8 mouse cellular contexts compared by ENCODE assay signal in the genomic region with DNA sequence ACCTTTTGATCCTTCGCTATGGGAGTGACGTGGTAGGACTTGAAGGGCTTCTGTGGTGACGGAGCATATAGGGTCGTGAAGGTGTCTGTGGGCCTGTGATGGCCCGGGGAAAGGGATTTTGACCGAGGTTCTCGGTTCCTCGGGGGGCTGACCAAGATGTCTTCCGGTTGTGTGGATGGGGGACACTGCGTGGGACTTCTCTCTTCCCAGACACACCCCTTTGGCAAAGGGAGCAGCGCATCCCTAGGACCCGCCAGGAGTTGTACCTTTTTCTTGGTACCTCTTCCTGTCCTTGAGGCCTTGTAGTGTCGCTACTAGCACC. TPM values are rescaled to one million over a fixed set of nuclear protein-coding genes. Genes with fewer than 3 reads are reported as not detected.
DNase-seq lines count a peak whose midpoint lies in the region; ATAC-seq and TF ChIP-seq lines count a peak whose summit lies in the region.

No protein-coding gene starts in this region.

- H3K9ac ChIP-seq in heart, embryonic 12.5 days = peak overlapping the region; percentile 93
- H3K9ac ChIP-seq in ES-Bruce4 (ENCODE audit: low read depth, poor library complexity, severe bottlenecking) = peak overlapping the region; percentile 53
- peak overlapping the region; percentile 73 for H3K9ac ChIP-seq in forebrain, postnatal 0 days

- peaks cover 22% of the 10 kb centered on the region for H3K4me1 ChIP-seq in heart, embryonic 12.5 days (replicated peaks)
- no peaks in the 10 kb centered on the region for H3K4me1 ChIP-seq in ES-Bruce4 (ENCODE audit: control insufficient read depth, insufficient read depth, low read length)
- H3K4me1 ChIP-seq in forebrain, postnatal 0 days (ENCODE audit: insufficient read depth) = peaks cover 17% of the 10 kb centered on the region

- no peaks in the 10 kb centered on the region for H3K9me3 ChIP-seq in heart, embryonic 12.5 days (replicated peaks)
- no peaks in the 10 kb centered on the region for H3K9me3 ChIP-seq in ES-Bruce4 (replicated peaks; ENCODE audit: control insufficient read depth, insufficient read depth, low read length, poor library complexity, severe bottlenecking)
- H3K9me3 ChIP-seq in forebrain, postnatal 0 days (ENCODE audit: low read length) = no peaks in the 10 kb centered on the region

- H3K36me3 ChIP-seq in heart, embryonic 12.5 days = peaks cover 46% of the 10 kb centered on the region
- H3K36me3 ChIP-seq in ES-Bruce4 (ENCODE audit: control insufficient read depth, insufficient read depth, low read length, poor library complexity, severe bottlenecking) = peaks cover 6% of the 10 kb centered on the region
- peaks cover 14% of the 10 kb centered on the region for H3K36me3 ChIP-seq in forebrain, postnatal 0 days (ENCODE audit: insufficient read depth)
- peaks cover 3% of the 10 kb centered on the region; the same call in 1 of the 2 replicates for H3K36me3 ChIP-seq in macrophage (ENCODE audit: inconsistent target)

- H3K4me2 ChIP-seq in heart, embryonic 12.5 days = peak overlapping the region; percentile 94
- peak overlapping the region; percentile 80 for H3K4me2 ChIP-seq in forebrain, postnatal 0 days (ENCODE audit: low read depth)

- H3K27me3 ChIP-seq in heart, embryonic 12.5 days (replicated peaks) = no peaks in the 10 kb centered on the region
- no peaks in the 10 kb centered on the region for H3K27me3 ChIP-seq in ES-Bruce4 (ENCODE audit: control insufficient read depth, insufficient read depth, low read length, poor library complexity, severe bottlenecking)
- no peaks in the 10 kb centered on the region for H3K27me3 ChIP-seq in forebrain, postnatal 0 days (ENCODE audit: insufficient read depth, low read length)

- no peak for TF ChIP-seq POLR2A in ES-Bruce4 (IDR thresholded peaks at IDR 0.05; ENCODE audit: insufficient read depth, low read length)

- TF ChIP-seq EP300 in ES-Bruce4 (IDR thresholded peaks at IDR 0.05; ENCODE audit: insufficient read depth, low read depth, low read length) = no peak

- TF ChIP-seq CTCF in ES-Bruce4 (IDR thresholded peaks at IDR 0.05; ENCODE audit: low read depth, low read length) = no peak
- no peak for TF ChIP-seq CTCF in forebrain, postnatal 0 days (IDR thresholded peaks at IDR 0.05; ENCODE audit: low read depth)

- H3K79me2 ChIP-seq in macrophage (ENCODE audit: inconsistent target) = peaks cover 84% of the 10 kb centered on the region

- no peak overlapping the region; the same call in 1 of the 2 replicates for H3K27ac ChIP-seq in heart, embryonic 12.5 days (ENCODE audit: poor library complexity, severe bottlenecking)
- H3K27ac ChIP-seq in ES-Bruce4 (ENCODE audit: insufficient read depth, low read length) (no peak overlapping the region), macrophage (peak overlapping the region; percentile 73)
- peak overlapping the region; percentile 70 for H3K27ac ChIP-seq in forebrain, postnatal 0 days (ENCODE audit: low read depth, low read length)

- under 1% methylated on average over 13 of the region's 13 CpGs for WGBS in heart, embryonic 12.5 days
- WGBS in forebrain, postnatal 0 days = under 1% methylated on average over 13 of the region's 13 CpGs
- WGBS in macrophage (ENCODE audit: missing documents) = 0% methylated on average over 13 of the region's 13 CpGs

- H3K4me3 ChIP-seq in heart, embryonic 12.5 days = peak overlapping the region; percentile 84
- H3K4me3 ChIP-seq in ES-Bruce4 (ENCODE audit: low read depth, low read length) (peak overlapping the region; percentile 86), macrophage (ENCODE audit: inconsistent target) (peak overlapping the region; percentile 99)
- H3K4me3 ChIP-seq in forebrain, postnatal 0 days (ENCODE audit: low read depth, low read length) = peak overlapping the region; percentile 89

- no peak for ATAC-seq in heart, embryonic 12.5 days (ENCODE audit: insufficient number of reproducible peaks, low FRiP score)
- ATAC-seq in forebrain, postnatal 0 days = peak; percentile 18

- no peak for DNase-seq in heart, adult 18-20 months
- DNase-seq in forebrain, postnatal 0 days = no peak
- DNase-seq in right cerebral cortex, adult 2 months (ENCODE audit: low spot score in 2 of 2) = no peak
- DNase-seq in embryo, embryonic 9.5 days (ENCODE audit: extremely low spot score) = no peak
- DNase-seq in spleen, adult 12 weeks (ENCODE audit: low spot score) = no peak

RNA-seq across cellular contexts. Expression of a gene that starts 0.2 kb away (rescaled TPM):
- polyA plus RNA-seq in heart, embryonic 12.5 days (2016; fragmentation: Nextera tagmentation; extraction: Ambion mirVana) = 1.3 and 2.7 TPM in 2 replicates
- 1 to 10 TPM; 1.9 to 3.4 TPM for total RNA-seq in heart, adult 18-20 months (2021)
- polyA plus RNA-seq in ES-Bruce4 (2011; ENCODE audit: insufficient read depth, insufficient read length, low read depth, missing spikeins) = 4.5 and 11.9 TPM in 2 replicates
- 4.7 and 10.6 TPM in 2 replicates for total RNA-seq in forebrain, postnatal 0 days (2014; rRNA removed)
- 1.4 and 2.1 TPM in 2 replicates for polyA plus RNA-seq in forebrain, postnatal 0 days (2015; fragmentation: Nextera tagmentation; extraction: Ambion mirVana)
- total RNA-seq in macrophage (2018; cell fraction: chromatin; rRNA removed) = 10 to 100 TPM in 21 of 26 experiments, 1 to 10 TPM in 5; 6.6 to 33.7 (median 20.1) TPM
- total RNA-seq in macrophage (2018; cell fraction: cytosol; rRNA removed) = 1 to 10 TPM in 22 of 26 experiments, under 1 TPM in 4; 0.57 to 2.1 (median 1.3) TPM
- 10 to 100 TPM in 10 of 26 experiments, 1 to 10 TPM in 16; 2.2 to 18.3 (median 7.1) TPM for total RNA-seq in macrophage (2018; cell fraction: nucleus; rRNA removed)
- polyA plus RNA-seq in macrophage (2018) = 1.4 to 3.8 TPM (median 1.4 TPM) in 3 replicates

RNA-seq across cellular contexts. Expression of a gene that starts 0.2 kb away (rescaled TPM):
- 27.8 and 30.0 TPM in 2 replicates for polyA plus RNA-seq in heart, embryonic 12.5 days (2016; fragmentation: Nextera tagmentation; extraction: Ambion mirVana)
- total RNA-seq in heart, adult 18-20 months (2021) = 10 to 100 TPM; 19.0 to 19.5 TPM
- polyA plus RNA-seq in ES-Bruce4 (2011; ENCODE audit: insufficient read depth, insufficient read length, low read depth, missing spikeins) (26.4 and 36.9 TPM in 2 replicates), macrophage (2018) (12.7 to 20.9 TPM (median 20.4 TPM) in 3 replicates)
- 31.5 and 37.0 TPM in 2 replicates for total RNA-seq in forebrain, postnatal 0 days (2014; rRNA removed)
- polyA plus RNA-seq in forebrain, postnatal 0 days (2015; fragmentation: Nextera tagmentation; extraction: Ambion mirVana) = 27.9 and 30.2 TPM in 2 replicates
- 100 to 1,000 TPM in 15 of 26 experiments, 10 to 100 TPM in 11; 66.7 to 129 (median 103) TPM for total RNA-seq in macrophage (2018; cell fraction: chromatin; rRNA removed)
- total RNA-seq in macrophage (2018; cell fraction: cytosol; rRNA removed) = 10 to 100 TPM in 25 of 26 experiments, 1 to 10 TPM in 1; 7.7 to 22.3 (median 17.3) TPM
- total RNA-seq in macrophage (2018; cell fraction: nucleus; rRNA removed) = 10 to 100 TPM; 37.8 to 68.8 (median 53.4) TPM

RNA-seq across cellular contexts. Expression of a gene that starts 0.3 kb away (rescaled TPM):
- polyA plus RNA-seq in heart, embryonic 12.5 days (2016; fragmentation: Nextera tagmentation; extraction: Ambion mirVana) = 24.7 and 27.8 TPM in 2 replicates
- total RNA-seq in heart, adult 18-20 months (2021) = 10 to 100 TPM; 13.5 to 16.5 TPM
- polyA plus RNA-seq in ES-Bruce4 (2011; ENCODE audit: insufficient read depth, insufficient read length, low read depth, missing spikeins) = 24.9 and 25.7 TPM in 2 replicates
- 21.9 and 23.7 TPM in 2 replicates for total RNA-seq in forebrain, postnatal 0 days (2014; rRNA removed)
- 32.0 and 35.4 TPM in 2 replicates for polyA plus RNA-seq in forebrain, postnatal 0 days (2015; fragmentation: Nextera tagmentation; extraction: Ambion mirVana)
- total RNA-seq in macrophage (2018; cell fraction: chromatin; rRNA removed) = 1 to 10 TPM in 24 of 26 experiments, under 1 TPM in 2; 0.71 to 5.9 (median 1.9) TPM
- total RNA-seq in macrophage (2018; cell fraction: cytosol; rRNA removed) = 1 to 10 TPM; 3.0 to 7.7 (median 5.6) TPM
- total RNA-seq in macrophage (2018; cell fraction: nucleus; rRNA removed) = 1 to 10 TPM in 25 of 26 experiments, under 1 TPM in 1; 0.96 to 9.3 (median 3.0) TPM
- polyA plus RNA-seq in macrophage (2018) = 4.6 to 14.0 TPM (median 5.4 TPM) in 3 replicates

RNA-seq across cellular contexts. Expression of a gene that starts 18.9 kb away (rescaled TPM):
- 3.5 and 4.8 TPM in 2 replicates for polyA plus RNA-seq in heart, embryonic 12.5 days (2016; fragmentation: Nextera tagmentation; extraction: Ambion mirVana)
- total RNA-seq in heart, adult 18-20 months (2021) = 1 to 10 TPM; 1.4 to 3.7 TPM
- polyA plus RNA-seq in ES-Bruce4 (2011; ENCODE audit: insufficient read depth, insufficient read length, low read depth, missing spikeins) = 15.8 and 16.8 TPM in 2 replicates
- 11.2 and 18.9 TPM in 2 replicates for total RNA-seq in forebrain, postnatal 0 days (2014; rRNA removed)
- 2.8 and 4.7 TPM in 2 replicates for polyA plus RNA-seq in forebrain, postnatal 0 days (2015; fragmentation: Nextera tagmentation; extraction: Ambion mirVana)
- 10 to 100 TPM in 17 of 26 experiments, 1 to 10 TPM in 9; 6.8 to 24.0 (median 14.7) TPM for total RNA-seq in macrophage (2018; cell fraction: chromatin; rRNA removed)
- 1 to 10 TPM in 25 of 26 experiments, under 1 TPM in 1; 0.96 to 4.4 (median 2.4) TPM for total RNA-seq in macrophage (2018; cell fraction: cytosol; rRNA removed)
- 10 to 100 TPM in 9 of 26 experiments, 1 to 10 TPM in 17; 3.0 to 17.2 (median 8.8) TPM for total RNA-seq in macrophage (2018; cell fraction: nucleus; rRNA removed)
- polyA plus RNA-seq in macrophage (2018) = 2.3 to 3.1 TPM (median 2.7 TPM) in 3 replicates

Comparison
In these comparisons a context has a peak if more than half of its experiments do, and no peak if none do; other contexts are left out.
1. H3K27ac ChIP-seq: peak in forebrain, postnatal 0 days (single experiment) and macrophage (single experiment); none in heart, embryonic 12.5 days (single experiment) and ES-Bruce4 (single experiment).
2. Peak in every context shown above with its lines, with median percentiles within 50 percentile points of each other: H3K4me3 ChIP-seq and H3K9ac ChIP-seq.